Mouse (Mus musculus) monocyte, adult 5-6 weeks (primary cell): ENCODE results near the gene Agrp. TPM values are rescaled to one million over a fixed set of nuclear protein-coding genes. Genes with fewer than 3 reads are reported as not detected.
"Not testable (repeated sequence)": the region's sequence is repeated elsewhere in the genome, so short reads cannot be mapped to it uniquely, and the experiment has no call there.

ENCODE experiments used
- ATAC-seq: fragments of 153-309, 156-312 bp; replicated peaks from 2 replicates; pipeline ENCODE4 v1.8.0; 2017; ENCODE audit warnings: mild to moderate bottlenecking; ENCODE audit not compliant: low TSS enrichment, insufficient number of reproducible peaks, severe bottlenecking, poor library complexity, low FRiP score
- total RNA-seq: library from RNA; stranded (forward); fragments of 200-1000, 200-491, 200-594 nt; gene quantifications from 3 replicates; pipeline ENCODE4 v1.2.3, GENCODE M21; 2017

Agrp gene
- total RNA-seq, 1 experiment from 2014 or later, result 3.6 TPM

GRCm38 (mm10) chr8:105606189-105607023 lies 30.8 kb downstream of the Agrp start:
- ATAC-seq, result peak; percentile 23; the same call in 1 of the 2 replicates

GRCm38 (mm10) chr8:105605491-105606188 lies 31.6 kb downstream of the Agrp start:
- ATAC-seq, result no peak

- peak; percentile 18 for ATAC-seq
Observed at GRCm38 (mm10) chr8:105604804-105605381, 32.3 kb downstream of the Agrp start, which contains the start of gene Ripor1. Gene Ripor1 (plus strand): TSS chr8:105605255.

GRCm38 (mm10) chr8:105602540-105602939 lies 34.7 kb downstream of the Agrp start:
- not testable (repeated sequence) for ATAC-seq

- no peak for ATAC-seq
Observed at GRCm38 (mm10) chr8:105601301-105601700, 35.9 kb downstream of the Agrp start.

- no peak for ATAC-seq
Observed at GRCm38 (mm10) chr8:105598777-105599176, 38.4 kb downstream of the Agrp start.

- ATAC-seq, result peak; percentile 81
Observed at GRCm38 (mm10) chr8:105596362-105597034, 40.7 kb downstream of the Agrp start.

- ATAC-seq, result no peak
Observed at GRCm38 (mm10) chr8:105594451-105595242, 42.5 kb downstream of the Agrp start.

- ATAC-seq, result no peak
Observed at GRCm38 (mm10) chr8:105593859-105594258, 43.3 kb downstream of the Agrp start.

- ATAC-seq, result no peak
Observed at GRCm38 (mm10) chr8:105592431-105592830, 44.8 kb downstream of the Agrp start.

- ATAC-seq, result no peak
Observed at GRCm38 (mm10) chr8:105579719-105580118, 57.5 kb downstream of the Agrp start.

GRCm38 (mm10) chr8:105575538-105575937 lies 61.7 kb downstream of the Agrp start:
- no peak for ATAC-seq

- no peak for ATAC-seq
Observed at GRCm38 (mm10) chr8:105574741-105575140, 62.5 kb downstream of the Agrp start.

- ATAC-seq, result no peak
Observed at GRCm38 (mm10) chr8:105573427-105573826, 63.8 kb downstream of the Agrp start.

- no peak for ATAC-seq
Observed at GRCm38 (mm10) chr8:105571810-105572209, 65.4 kb downstream of the Agrp start.

GRCm38 (mm10) chr8:105566703-105567595 lies 70.2 kb downstream of the Agrp start:
- 0 out of 2 replicates have a peak, but pooled peaks have one; percentile 8 for ATAC-seq

GRCm38 (mm10) chr8:105565952-105566702 lies 71.1 kb downstream of the Agrp start, which contains the start of gene Atp6v0d1:
Gene Atp6v0d1 (minus strand): TSS chr8:105566047.
- peak; percentile 85 for ATAC-seq
